Mouse (Mus musculus) left cerebral cortex, adult 9 months (tissue): ENCODE measurements at regions not wholly inside any gene's neighbourhood (a gene's known extent, or its start where the extent isn't known, plus 50 kb on each side); places are given as distances from the start of the nearest gene placed in this dataset.
"Not testable (repeated sequence)": the region's sequence is repeated elsewhere in the genome, so short reads cannot be mapped to it uniquely, and the experiment has no call there.

Source experiments
- DNase-seq, 2 experiments: peaks; one replicate each; pipeline ENCODE4 v3.0.0; 2022; ENCODE audit warnings: low spot score in 2 of 2

DNA sequence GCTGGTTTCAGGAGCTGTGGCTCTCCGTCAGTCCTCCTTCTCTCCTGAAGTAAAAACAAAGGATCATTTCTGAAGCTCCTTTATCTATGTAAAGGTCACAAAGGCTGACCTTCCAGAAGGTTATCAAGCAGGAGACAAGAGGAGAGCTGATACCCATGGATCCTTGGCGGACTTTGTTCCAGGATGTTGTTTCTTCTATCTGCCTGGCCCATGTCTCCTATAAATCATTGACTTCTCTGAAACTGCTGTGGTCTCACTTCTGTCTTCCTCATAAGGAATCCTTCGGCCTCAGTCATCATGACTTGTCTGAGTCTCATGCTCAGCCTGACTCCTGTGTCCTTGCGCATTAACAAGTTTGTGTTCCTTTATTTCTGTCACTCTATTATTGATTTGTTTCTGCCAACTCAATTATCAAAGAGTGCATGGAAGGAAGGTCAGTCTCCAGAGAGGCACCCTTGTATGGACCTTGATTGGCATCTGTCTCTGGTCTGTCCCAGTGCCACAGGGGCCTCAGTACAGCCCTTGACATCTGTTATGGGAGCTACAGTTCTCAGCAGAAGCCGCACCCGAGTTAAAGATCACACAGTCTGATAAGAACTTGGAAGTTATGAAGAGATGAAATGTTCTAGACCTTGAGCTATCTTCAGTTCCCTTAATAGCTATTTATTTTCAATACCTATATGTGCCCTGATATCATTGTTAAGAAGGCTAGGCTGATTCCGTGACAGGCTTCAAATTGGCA lies 53.2 kb upstream of the Dazl start:
- DNase-seq, result no peak

DNA sequence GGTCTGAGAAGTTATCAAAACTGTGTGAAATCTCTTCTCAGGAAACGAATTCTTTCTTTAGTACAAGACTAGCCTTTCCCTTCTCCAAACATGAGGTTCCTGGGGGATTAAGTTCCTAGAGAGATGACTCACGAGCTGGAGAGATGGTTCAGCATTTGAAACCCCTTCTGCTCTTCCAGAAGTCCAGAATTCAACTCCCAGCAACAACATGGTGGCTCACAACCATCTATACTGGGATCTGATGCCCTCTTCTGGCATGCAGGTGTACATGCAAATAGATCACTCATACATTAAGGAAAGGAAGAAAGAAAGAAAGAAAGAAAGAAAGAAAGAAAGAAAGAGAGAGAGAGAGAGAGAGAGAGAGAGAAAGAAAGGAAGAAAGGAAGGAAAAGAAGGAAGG lies 60.4 kb upstream of the Dazl start:
- DNase-seq, result not testable (repeated sequence)

DNA sequence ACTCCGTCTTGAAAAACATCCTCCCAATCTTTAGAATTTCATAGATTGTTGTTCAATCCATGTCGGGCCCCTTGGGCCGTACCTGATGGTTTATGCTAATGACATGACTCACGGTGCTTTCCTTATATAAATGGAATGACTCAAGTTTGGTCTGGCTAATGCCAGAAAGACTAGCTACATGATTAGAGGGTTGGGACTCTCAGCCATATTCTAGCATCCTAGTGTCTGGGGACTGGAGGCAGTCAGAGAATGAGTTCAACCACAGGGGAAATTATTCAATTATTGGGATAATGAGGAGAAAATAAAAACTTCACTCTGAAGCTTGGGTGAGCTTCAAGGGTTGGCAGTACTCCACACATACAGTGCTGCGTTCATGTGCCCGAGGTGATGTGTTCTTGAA lies 60.9 kb upstream of the Dazl start:
- DNase-seq, result no peak

DNA sequence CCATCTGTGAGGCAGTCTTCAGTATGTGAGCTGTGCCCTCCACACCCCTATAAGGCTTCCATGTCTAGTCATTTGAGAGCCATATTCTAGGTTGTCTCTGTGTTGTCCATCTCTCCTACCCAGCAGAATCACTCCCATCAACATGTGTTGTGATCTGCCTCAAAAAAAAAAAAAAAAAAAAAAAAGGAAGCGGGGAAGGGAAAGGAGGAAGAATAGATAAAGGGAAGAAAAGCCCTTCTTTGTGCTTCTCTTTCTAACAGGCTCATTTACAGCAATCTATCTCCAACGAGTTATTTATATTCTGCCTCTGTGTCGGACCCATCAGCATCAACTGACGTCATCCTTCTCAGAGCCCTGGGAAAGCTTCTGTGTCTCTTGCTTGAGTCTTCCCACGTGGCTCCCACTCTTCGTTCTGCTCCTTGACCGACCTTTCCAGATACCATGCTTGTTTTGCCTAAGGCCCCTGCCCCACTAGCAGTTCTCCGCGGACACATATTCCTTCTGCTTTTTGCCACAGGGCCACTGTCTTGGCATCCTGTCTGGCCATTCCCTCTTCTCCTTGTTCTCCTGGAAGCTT lies 68.3 kb upstream of the Dazl start:
- no peak for DNase-seq

DNA sequence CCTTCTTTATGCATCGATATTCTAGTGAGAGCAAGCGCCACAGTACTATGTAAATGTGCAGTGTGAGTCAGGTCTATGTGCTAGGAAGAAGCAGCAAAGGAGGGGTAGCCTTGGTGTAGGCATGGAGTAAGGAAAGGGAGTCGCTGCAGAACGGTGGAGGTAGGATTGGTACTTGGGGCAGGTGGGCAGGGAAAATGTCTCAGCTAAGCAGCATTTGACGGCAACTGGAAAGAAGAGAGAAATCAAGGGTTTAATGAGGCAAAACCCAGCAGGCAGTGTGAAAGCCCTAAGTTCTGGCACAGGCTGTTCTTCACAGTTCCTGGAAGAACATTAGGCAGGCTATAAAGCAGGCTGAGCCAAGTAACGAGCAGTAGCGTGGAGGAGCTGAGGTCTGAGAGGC lies 72.0 kb upstream of the Dazl start:
- DNase-seq, result no peak

DNA sequence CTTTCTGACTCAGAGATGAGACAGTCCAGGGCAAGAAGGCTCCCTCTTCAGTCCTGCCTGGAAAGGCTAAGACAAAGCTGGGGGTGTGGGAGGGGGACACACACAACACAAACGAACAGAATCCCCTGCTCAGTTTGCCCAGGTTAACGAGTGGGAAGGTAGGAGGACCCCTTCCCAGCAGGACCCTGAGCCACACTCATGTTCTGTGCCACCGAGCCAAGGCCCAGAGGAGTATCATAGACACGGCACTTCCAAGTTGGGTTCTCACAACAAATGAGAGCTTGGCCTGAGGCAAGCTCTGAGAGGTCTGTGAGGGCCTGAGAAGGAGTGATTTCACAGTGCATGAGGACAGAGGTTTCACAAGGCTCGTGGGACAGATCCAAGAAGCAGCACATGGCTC lies 72.7 kb upstream of the Dazl start:
- no peak for DNase-seq

DNA sequence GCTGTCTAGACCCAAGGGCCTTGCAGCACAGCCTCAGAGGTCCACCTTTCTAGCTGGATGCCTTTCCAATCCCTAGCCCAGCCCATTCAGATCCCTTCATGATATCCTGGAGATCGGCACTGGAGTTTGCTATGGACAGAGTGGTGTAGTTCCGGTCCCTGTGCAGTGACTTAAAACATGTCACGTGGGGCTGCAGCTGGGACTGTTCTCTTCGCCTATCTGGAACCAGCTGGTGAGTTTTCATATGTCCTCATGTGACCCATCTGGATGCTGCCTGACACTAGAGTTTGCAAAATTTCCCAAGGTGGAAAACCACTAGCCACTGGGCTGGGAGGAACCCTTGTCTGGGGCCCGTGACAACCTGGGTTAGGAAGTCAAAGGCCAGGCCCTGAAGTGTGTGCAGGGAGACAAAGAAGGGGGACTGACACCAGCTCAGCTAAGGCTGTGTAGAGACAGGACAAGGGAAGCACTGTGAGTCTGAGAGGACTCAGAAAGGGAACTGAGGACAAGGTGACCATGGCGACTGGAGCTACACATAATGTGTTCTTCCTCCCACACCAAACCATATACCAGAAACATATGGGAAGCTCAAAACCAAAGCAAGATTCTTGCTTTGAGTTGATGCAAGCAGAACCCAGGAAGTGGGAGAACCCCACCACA lies 75.9 kb upstream of the Dazl start:
- DNase-seq, result no peak

DNA sequence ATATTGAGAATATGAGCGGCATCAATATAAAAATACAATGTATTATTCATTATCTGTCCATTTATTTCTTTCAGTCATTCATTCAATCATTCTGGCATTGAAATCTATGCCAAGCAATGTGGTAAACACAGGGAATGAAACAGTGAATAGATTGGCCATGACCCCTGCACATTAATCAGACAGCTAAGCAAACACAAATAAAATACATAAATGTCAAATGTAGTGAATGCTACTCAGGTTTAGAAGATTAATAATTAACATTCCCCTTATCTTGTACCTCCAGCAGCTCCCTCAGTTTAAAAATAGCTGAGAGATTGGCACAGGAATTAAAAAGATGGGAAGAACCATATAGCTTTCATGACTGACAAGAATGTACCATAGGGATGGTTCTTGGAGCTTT lies 77.0 kb upstream of the Dazl start:
- DNase-seq, result no peak

DNA sequence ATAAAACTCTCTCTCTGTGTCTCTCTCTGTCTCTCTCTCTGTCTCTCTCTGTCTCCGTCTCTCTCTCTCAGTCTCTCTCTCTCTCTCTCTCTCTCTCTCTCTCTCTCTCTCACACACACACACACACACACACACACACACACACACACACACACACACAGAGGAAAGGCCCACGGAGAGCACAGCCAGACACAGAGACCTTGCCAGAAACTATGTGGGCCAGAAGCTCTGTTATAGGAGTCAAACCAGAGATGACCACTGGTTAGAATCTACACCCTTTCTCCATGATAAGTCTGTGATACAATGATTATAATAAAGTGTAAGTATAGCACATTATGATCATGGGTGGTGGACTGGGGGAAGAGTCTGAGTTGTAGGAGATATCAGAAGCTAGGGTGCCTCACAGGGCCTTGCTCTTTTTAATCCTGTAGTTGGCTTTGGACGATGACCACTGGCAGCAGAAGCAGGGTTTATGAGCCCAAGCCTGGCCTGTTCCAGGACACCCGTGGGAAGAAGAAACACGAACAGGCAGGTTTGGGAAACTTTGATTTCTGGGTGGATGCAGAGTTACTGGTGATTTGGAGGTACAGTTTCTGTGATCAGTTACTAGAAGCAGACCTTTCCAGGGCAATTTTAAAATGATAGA lies 80.2 kb upstream of the Dazl start:
- DNase-seq, result no peak

DNA sequence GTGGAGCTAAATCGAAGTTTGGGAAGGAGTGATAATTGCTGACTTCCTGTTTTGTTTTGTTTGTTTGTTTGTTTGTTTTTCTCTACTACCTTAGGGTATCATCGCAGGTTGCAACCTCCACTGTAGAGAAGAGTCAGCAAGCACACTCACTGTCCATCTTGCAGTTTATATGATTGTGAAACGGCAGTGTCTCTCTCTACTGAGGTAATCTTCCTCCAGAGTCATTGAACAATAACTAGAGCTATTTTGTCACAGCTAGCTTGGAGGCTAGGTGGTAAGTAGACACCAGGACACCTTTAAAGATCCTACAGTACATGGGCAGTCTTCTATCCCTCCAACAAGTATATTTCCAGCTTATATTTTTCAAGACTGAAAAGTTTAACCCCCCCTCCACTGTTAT lies 82.0 kb upstream of the Dazl start:
- no peak for DNase-seq

DNA sequence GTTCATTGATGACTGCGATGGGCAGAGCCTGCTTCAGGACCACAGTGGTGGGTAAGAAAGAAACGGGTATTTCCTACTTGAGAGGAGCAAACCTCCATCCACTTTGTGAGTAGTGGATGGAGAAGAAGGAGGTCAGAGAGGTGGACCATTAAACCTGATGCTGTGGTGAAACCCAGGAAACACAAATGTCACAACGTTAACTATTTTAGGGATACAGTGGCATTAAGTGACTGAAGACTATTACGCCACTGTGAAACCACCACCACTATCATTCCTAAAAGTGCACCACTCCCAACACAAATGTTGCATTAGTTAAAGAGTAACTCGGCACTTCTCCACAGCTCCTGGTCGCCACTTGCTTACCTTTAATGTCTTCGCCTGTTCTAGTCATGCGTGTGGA lies 83.3 kb upstream of the Dazl start:
- no peak for DNase-seq

DNA sequence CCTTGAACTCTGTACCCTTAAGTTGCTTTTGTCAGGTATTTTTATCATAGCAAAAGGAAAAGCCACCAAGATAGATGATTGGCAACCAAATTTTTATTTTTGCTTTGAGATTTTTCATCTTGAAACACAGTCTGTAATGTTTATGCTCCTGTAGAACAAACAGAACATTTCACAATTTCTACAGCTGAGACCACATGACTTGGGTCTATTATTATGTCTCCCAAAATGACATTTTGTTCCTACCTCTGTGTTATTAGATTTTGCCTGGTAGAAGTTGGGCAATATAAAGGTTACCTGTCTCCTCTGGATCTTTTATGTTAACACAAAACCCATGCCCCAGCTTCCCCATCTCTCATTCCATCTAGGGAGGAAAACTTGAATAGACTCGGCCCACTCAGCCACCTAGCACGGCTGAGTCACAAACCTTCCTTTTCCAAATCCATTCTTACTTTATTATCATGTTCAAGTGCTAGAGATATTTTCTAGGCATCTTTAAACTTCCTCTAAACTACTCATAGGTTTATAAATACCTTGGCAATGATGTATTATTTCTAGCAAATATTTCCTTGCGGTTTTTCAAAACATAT lies 84.8 kb upstream of the Dazl start:
- DNase-seq, result no peak

DNA sequence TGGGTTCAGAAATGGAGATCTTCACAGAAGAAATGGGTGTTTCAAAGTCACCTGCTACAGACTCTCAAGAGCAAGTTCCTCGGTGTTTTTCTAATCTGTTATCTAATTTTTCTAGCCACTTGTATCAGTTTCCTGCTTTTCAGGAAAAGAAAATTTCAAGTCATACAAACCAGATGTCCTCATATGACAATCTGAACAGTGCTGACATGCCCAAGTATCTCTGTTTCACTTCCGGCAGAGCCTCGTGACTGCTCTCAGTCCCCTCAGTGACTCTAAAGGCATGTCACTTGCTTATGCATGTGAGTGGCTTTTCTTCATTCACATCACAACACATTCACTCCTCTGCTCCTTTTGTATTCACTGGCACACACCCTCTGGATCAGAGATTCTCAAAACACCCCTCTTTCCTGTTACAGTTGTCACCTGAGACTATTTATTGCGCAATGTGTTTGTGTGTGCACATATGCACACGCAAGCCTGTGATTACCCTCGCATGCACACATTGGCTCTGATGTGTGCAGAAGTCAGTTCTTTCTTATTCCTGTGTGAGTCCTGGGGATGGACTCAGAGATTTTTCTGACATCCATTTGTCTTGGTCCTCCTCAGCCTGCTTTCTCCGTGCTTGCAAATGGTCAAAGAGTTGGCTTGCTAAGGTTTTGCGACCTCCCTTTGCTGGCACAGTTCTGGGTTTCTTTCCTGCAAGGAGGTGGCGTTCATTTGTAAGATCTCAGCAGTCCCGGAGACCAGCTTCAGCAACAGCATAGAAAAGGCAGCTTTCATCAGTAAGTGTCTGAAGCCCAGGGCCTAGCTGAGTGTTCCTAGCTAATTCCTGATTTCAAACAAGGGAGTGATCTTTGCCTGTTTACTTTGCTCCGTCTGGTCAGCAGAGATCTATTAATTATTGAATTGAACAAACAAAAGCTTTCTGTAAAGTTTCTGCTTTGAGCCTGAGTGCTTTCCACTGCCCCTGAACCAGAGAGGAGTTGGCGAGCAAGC lies 95.6 kb upstream of the Dazl start:
- DNase-seq, result no peak

DNA sequence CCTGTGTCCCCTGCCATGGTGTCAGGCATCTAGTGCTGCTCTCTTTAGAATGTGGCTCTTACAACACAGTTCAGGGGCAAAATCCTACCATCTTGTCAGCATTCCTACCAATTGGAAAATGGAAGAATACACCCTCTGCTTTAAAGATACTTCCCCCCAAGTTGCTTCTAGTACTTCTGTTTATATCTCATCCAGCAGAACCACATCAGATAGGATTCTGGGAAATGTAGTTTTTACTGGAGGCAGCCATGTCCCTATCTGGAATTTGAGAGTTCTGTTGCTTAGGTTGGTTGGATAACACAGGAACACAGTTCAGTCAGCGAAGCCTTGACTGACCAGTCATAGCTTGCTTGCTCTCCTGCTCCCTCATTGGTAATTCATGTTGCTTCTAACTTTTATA lies 96.7 kb upstream of the Dazl start:
- no peak for DNase-seq

DNA sequence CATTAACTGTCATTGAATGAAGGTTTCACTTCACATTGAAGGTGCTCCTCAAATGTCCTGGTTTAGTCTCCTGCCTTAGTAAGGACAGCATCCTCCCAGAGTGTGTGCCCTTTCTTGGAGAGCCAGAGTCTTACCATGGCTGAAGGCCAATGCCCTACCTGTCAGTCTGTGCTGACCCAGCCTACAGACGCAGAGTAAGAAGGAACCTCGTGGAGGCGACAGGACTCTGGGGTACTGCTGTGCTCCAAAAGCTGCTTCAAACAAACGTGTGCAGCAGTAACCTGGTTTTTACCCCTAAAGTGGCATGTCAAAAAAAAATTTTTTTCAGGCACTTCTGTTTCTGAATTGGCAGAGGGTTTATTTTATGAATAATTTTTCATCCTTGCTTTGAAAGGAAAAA lies 97.8 kb upstream of the Dazl start:
- DNase-seq, result no peak

DNA sequence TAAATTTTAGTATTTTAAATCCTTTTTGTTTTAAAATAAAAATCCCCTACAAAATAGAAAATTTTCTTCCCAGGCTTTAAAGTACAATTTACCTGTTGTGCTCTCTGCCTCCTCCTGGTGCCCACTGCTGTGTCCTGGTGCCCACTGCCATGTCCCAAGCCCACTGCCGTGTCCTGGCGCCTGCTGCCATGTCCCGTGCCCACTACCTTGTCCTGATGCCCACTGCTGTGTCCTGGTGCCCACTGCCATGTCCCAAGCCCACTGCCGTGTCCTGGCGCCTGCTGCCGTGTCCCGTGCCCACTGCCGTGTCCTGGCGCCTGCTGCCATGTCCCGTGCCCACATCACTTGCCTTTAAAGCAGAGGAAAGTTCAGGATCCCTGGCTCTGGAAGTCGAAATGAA lies 98.6 kb upstream of the Dazl start:
- no peak for DNase-seq

DNA sequence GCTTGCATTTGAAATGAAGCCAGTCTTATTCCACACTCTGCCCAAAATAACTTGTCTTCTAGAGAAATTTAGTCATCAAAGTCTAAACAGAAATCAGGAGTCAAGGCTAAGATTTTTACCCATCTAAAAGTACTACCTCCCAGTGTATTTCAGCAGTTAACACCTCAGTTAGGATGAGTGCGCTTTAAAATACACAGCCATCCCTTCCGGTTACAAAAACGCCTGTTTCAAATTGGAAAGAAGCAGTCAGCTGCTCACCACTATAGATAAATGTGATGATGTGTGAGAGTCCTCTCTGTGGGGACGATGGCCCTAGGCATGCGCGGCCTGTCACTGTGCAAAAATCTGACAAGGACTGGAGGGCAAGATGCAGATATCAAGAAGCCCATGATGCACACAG lies 99.0 kb upstream of the Dazl start:
- peak; percentile 42 to 45 for DNase-seq

DNA sequence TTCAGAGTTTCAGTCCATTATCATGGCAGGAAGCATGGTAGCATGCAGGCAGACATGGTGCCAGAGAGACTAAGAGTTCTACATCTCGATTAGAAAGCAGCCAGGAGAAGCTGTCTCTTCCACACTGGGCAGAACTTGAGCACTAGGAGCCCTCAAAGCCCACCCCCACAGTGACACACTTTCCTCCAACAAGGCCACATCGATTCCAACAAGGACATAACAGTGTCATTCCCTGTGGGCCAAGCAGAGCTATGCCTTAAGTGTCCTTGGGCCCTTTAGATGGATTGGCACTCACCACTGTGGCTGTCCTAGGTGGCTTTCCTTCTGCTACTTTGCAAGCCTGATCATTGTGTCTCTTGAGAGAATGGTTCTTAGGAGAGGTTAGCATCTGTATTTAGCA lies 99.5 kb upstream of the Dazl start:
- no peak for DNase-seq

DNA sequence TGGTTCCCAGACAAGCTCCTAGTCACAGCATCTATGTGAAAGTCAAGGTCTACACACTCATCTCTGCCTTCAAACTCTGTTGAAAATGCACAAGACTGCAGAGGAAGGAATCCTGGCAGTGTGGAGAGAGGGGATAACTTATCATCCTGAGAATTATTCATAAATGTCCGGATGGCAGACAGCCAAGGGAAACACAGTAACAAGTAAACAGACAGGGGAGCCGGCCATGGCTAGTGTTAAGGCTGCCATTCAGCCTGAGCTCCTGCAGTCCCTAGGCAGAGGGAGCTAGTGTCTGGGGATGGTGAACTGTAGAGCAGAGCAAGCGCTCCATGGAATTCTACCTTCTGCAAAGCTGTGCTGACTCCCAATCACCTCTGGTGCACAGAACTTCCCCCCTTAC lies 100.3 kb upstream of the Dazl start:
- no peak for DNase-seq

DNA sequence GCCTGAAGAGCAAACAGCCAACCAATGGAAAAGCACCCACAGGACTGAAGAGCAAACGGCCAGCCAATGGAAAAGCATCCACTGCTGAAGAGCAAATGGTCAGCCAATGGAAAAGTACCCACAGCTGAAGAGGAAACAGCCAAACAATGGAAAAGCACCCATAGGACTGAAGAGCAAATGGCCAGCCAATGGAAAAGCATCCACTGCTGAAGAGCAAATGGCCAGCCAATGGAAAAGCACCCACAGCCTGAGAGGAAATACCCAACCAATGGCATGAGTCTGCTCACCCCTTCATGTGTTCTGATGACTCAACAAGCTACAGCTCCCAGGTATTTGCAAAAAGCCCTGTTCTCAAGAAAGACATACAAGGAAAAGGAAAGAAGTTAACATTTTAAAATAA lies 101.4 kb upstream of the Dazl start:
- no peak for DNase-seq

DNA sequence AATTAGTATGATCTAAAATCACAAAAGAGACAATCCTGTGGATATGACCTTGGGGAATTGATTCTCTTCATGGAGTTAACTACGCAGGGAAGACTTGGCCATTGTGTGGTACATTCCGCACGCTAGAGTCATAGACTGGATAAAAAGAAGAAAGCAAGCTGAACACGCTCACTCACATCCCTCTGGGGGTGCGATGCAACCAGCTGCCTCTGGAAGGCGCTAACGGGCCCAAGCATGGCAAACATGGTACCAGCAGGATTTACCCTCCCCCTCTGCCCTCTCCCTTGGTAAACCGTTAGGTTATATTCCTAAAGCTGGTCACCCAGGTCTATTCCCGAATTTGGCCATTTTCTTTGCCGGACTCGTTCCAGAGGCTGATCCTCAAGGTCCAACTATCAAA lies 102.2 kb upstream of the Dazl start:
- no peak for DNase-seq
